Mouse (Mus musculus) lung, adult 2 months (tissue): ENCODE data around the gene Hist1h3d.

Experiments
- CTCF ChIP-seq: fragments of 200-500 bp; IDR thresholded peaks from 2 replicates; pipeline ENCODE4 v1.5.1; 2011; ENCODE audit warnings: mild to moderate bottlenecking, low read length, control low read depth; ENCODE audit not compliant: insufficient read depth
- POLR2A ChIP-seq: fragments of 200-500 bp; IDR thresholded peaks from 2 replicates; pipeline ENCODE4 v1.6.1; 2011; ENCODE audit warnings: low read depth, mild to moderate bottlenecking, control low read depth, low read length, borderline replicate concordance; ENCODE audit errors: extremely low read depth

DNA sequence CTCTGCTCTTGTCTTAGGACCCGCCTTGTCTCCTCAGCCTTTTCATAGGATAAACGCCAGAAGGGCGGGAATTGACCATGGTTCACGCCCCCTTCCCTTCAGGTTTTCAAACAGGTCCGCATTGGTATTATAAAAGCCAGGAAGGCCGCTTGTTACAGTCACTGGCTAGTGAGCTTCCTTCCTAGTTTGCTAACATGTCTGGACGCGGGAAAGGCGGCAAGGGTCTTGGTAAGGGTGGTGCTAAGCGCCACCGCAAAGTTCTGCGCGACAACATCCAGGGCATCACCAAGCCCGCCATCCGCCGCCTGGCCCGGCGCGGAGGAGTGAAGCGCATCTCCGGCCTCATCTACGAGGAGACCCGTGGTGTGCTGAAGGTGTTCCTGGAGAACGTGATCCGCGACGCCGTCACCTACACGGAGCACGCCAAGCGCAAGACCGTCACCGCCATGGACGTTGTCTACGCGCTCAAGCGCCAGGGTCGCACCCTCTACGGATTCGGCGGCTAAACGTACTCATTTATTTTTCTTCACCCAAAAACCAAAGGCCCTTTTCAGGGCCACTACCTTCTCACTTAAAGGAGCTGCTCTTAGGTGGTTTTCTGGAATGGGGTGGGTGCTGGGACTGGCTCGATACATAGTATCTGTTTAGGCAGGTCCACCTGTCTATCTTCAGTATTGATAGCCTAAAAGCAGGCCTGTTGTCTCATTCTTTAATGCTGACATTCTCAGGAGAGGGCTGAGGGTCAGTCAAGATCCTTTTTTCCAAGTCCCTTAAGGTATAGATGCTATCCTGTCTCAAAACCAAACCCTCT, 6.0 kb downstream of the Hist1h3d start, which contains the start of gene Hist1h4d:
- TF ChIP-seq CTCF (no peak), POLR2A (peak; percentile 100)
